Mouse (Mus musculus) limb, embryonic 13.5 days (tissue): ENCODE measurements around the gene Ly75. TPM values are rescaled to one million over a fixed set of nuclear protein-coding genes. Genes with fewer than 3 reads are reported as not detected.

Experiments used
- ATAC-seq: fragments of 200-750 bp; cut with Nextera tagmentation; 2 replicates; pipeline ENCODE4 v1.8.0; 2017; ENCODE audit warnings: low read depth, moderate number of reproducible peaks, moderate TSS enrichment; ENCODE audit not compliant: low FRiP score
- H3K27ac ChIP-seq: fragments of 300-500 bp; sonication (generic); 2 replicates; pipeline ENCODE4 v1.5.1; 2015; ENCODE audit warnings: inconsistent platforms, mild to moderate bottlenecking, moderate library complexity
- H3K27me3 ChIP-seq: fragments of 300-500 bp; sonication (generic); 2 replicates; pipeline ENCODE4 v1.6.1; 2015; ENCODE audit warnings: mild to moderate bottlenecking, inconsistent platforms
- H3K36me3 ChIP-seq: fragments of 300-500 bp; sonication (generic); 2 replicates; pipeline ENCODE4 v1.6.1; 2015; ENCODE audit warnings: inconsistent platforms, mild to moderate bottlenecking, moderate library complexity
- H3K4me1 ChIP-seq: fragments of 300-500 bp; sonication (generic); 2 replicates; pipeline ENCODE4 v1.6.1; 2015; ENCODE audit warnings: inconsistent platforms
- H3K4me2 ChIP-seq: fragments of 300-500 bp; sonication (generic); replicated peaks from 2 replicates; pipeline ENCODE4 v1.6.1; 2015; ENCODE audit warnings: inconsistent platforms, mild to moderate bottlenecking, moderate library complexity
- H3K4me3 ChIP-seq: fragments of 300-500 bp; sonication (generic); 2 replicates; pipeline ENCODE4 v1.5.1; 2015; ENCODE audit warnings: moderate library complexity, mild to moderate bottlenecking, inconsistent platforms
- H3K9ac ChIP-seq: fragments of 300-500 bp; sonication (generic); 2 replicates; pipeline ENCODE4 v1.6.1; 2015; ENCODE audit warnings: mild to moderate bottlenecking, inconsistent platforms
- H3K9me3 ChIP-seq: fragments of 300-500 bp; sonication (generic); 2 replicates; pipeline ENCODE4 v1.6.1; 2016; ENCODE audit warnings: inconsistent platforms
- WGBS: fragments of 180-500 bp; shearing (Covaris S2); methylation state at CpG from one replicate; pipeline ENCODE4 v1.1.7; 2015; 5-methylcytosine and 5-hydroxymethylcytosine counted together
- polyA plus RNA-seq: library from polyadenylated mRNA; unstranded; fragments of >200 nt; fragmentation: Nextera tagmentation; extraction: Ambion mirVana; gene quantifications from 2 replicates; pipeline ENCODE4 v1.2.1, GENCODE M21; 2015

Ly75 gene
- polyA plus RNA-seq, 1 experiment from 2014 or later: 2.5 TPM

- H3K36me3 ChIP-seq: no peaks in the 10 kb centered on the region
- no peak overlapping the region for H3K4me2 ChIP-seq
- H3K27me3 ChIP-seq: no peaks in the 10 kb centered on the region
- WGBS: 81% methylated on average over 7 of the region's 7 CpGs
- no peaks in the 10 kb centered on the region for H3K4me1 ChIP-seq
- H3K4me3 ChIP-seq: no peak overlapping the region
- no peak for ATAC-seq
- no peak overlapping the region for H3K9ac ChIP-seq
- no peak overlapping the region for H3K27ac ChIP-seq
- H3K9me3 ChIP-seq: no peaks in the 10 kb centered on the region
Observed at GRCm38 (mm10) chr2:60345717-60346116, 37.4 kb downstream of the Ly75 start.

- Histone ChIP-seq H3K4me3 (no peak overlapping the region), H3K27me3 (no peaks in the 10 kb centered on the region), H3K9ac (no peak overlapping the region), H3K36me3 (no peaks in the 10 kb centered on the region), H3K9me3 (no peaks in the 10 kb centered on the region), H3K27ac (no peak overlapping the region), H3K4me2 (no peak overlapping the region), H3K4me1 (no peaks in the 10 kb centered on the region)
- WGBS: 51% methylated on average over 11 of the region's 11 CpGs
- ATAC-seq: no peak
Observed at GRCm38 (mm10) chr2:60343607-60344289, 39.4 kb downstream of the Ly75 start.

- H3K4me1 ChIP-seq: peaks cover 7% of the 10 kb centered on the region; the same call in 1 of the 2 replicates
- H3K36me3 ChIP-seq: no peaks in the 10 kb centered on the region
- H3K4me2 ChIP-seq: no peak overlapping the region
- ATAC-seq: no peak
- H3K27ac ChIP-seq: no peak overlapping the region
- H3K4me3 ChIP-seq: no peak overlapping the region
- H3K9ac ChIP-seq: no peak overlapping the region
- no peaks in the 10 kb centered on the region for H3K27me3 ChIP-seq
- 54% methylated on average over 4 of the region's 4 CpGs for WGBS
- no peaks in the 10 kb centered on the region for H3K9me3 ChIP-seq
Observed at GRCm38 (mm10) chr2:60342107-60342880, 40.8 kb downstream of the Ly75 start.

- Histone ChIP-seq H3K9me3 (no peaks in the 10 kb centered on the region), H3K4me2 (no peak overlapping the region), H3K4me1 (peaks cover 7% of the 10 kb centered on the region; the same call in 1 of the 2 replicates), H3K27ac (no peak overlapping the region), H3K27me3 (no peaks in the 10 kb centered on the region), H3K9ac (no peak overlapping the region), H3K4me3 (no peak overlapping the region), H3K36me3 (no peaks in the 10 kb centered on the region)
- 40% methylated on average over 9 of the region's 9 CpGs for WGBS
- no peak for ATAC-seq
Observed at GRCm38 (mm10) chr2:60337937-60338336, 45.2 kb downstream of the Ly75 start.

GRCm38 (mm10) chr2:60328641-60329040 lies 54.5 kb downstream of the Ly75 start:
- H3K9ac ChIP-seq: no peak overlapping the region
- no peaks in the 10 kb centered on the region for H3K4me1 ChIP-seq
- no peak overlapping the region for H3K27ac ChIP-seq
- no peaks in the 10 kb centered on the region for H3K9me3 ChIP-seq
- no peak overlapping the region for H3K4me2 ChIP-seq
- H3K36me3 ChIP-seq: no peaks in the 10 kb centered on the region
- no peak for ATAC-seq
- H3K27me3 ChIP-seq: no peaks in the 10 kb centered on the region
- 91% methylated on average over 10 of the region's 10 CpGs for WGBS
- H3K4me3 ChIP-seq: no peak overlapping the region

- no peaks in the 10 kb centered on the region for H3K9me3 ChIP-seq
- no peaks in the 10 kb centered on the region for H3K36me3 ChIP-seq
- no peaks in the 10 kb centered on the region for H3K4me1 ChIP-seq
- no peaks in the 10 kb centered on the region for H3K27me3 ChIP-seq
- H3K9ac ChIP-seq: no peak overlapping the region
- no peak overlapping the region for H3K27ac ChIP-seq
- WGBS: 84% methylated on average over 11 of the region's 11 CpGs
- H3K4me3 ChIP-seq: no peak overlapping the region
- ATAC-seq: no peak
- no peak overlapping the region for H3K4me2 ChIP-seq
Observed at GRCm38 (mm10) chr2:60327581-60327980, 55.5 kb downstream of the Ly75 start.

GRCm38 (mm10) chr2:60326948-60327347 lies 56.2 kb downstream of the Ly75 start:
- 81% methylated on average over 7 of the region's 7 CpGs for WGBS
- Histone ChIP-seq H3K9me3 (no peaks in the 10 kb centered on the region), H3K4me1 (no peaks in the 10 kb centered on the region), H3K9ac (no peak overlapping the region), H3K27me3 (no peaks in the 10 kb centered on the region), H3K4me3 (no peak overlapping the region), H3K27ac (no peak overlapping the region), H3K4me2 (no peak overlapping the region), H3K36me3 (no peaks in the 10 kb centered on the region)
- ATAC-seq: no peak

GRCm38 (mm10) chr2:60323411-60323810 lies 59.7 kb downstream of the Ly75 start:
- WGBS: 84% methylated on average over 5 of the region's 5 CpGs
- no peak overlapping the region for H3K27ac ChIP-seq
- H3K9me3 ChIP-seq: no peaks in the 10 kb centered on the region
- H3K4me3 ChIP-seq: no peak overlapping the region
- H3K4me1 ChIP-seq: no peaks in the 10 kb centered on the region
- ATAC-seq: no peak
- no peak overlapping the region for H3K9ac ChIP-seq
- no peaks in the 10 kb centered on the region for H3K36me3 ChIP-seq
- H3K4me2 ChIP-seq: no peak overlapping the region
- no peaks in the 10 kb centered on the region for H3K27me3 ChIP-seq

- WGBS: 56% methylated on average over 6 of the region's 6 CpGs
- H3K4me3 ChIP-seq: no peak overlapping the region
Observed at GRCm38 (mm10) chr2:60322031-60322726, 60.9 kb downstream of the Ly75 start.

GRCm38 (mm10) chr2:60303796-60304195 lies 79.3 kb downstream of the Ly75 start:
- Histone ChIP-seq H3K9me3 (no peaks in the 10 kb centered on the region), H3K4me1 (0 out of 2 replicates have a peak, but pooled peaks cover 7% of the 10 kb centered on the region), H3K9ac (no peak overlapping the region), H3K4me3 (no peak overlapping the region), H3K4me2 (no peak overlapping the region), H3K27me3 (no peaks in the 10 kb centered on the region), H3K36me3 (no peaks in the 10 kb centered on the region), H3K27ac (no peak overlapping the region)
- 61% methylated on average over 4 of the region's 4 CpGs for WGBS
- ATAC-seq: no peak

More at GRCm38 (mm10) chr2:60322031-60322726, 60.9 kb downstream of the Ly75 start:
- H3K4me1 ChIP-seq: no peaks in the 10 kb centered on the region
- H3K4me2 ChIP-seq: no peak overlapping the region
- no peaks in the 10 kb centered on the region for H3K27me3 ChIP-seq
- no peaks in the 10 kb centered on the region for H3K9me3 ChIP-seq
- no peak for ATAC-seq
- no peak overlapping the region for H3K9ac ChIP-seq
- no peak overlapping the region for H3K27ac ChIP-seq
- no peaks in the 10 kb centered on the region; the same call in 1 of the 2 replicates for H3K36me3 ChIP-seq

GRCm38 (mm10) chr2:60299323-60299722 lies 83.8 kb downstream of the Ly75 start:
- Histone ChIP-seq H3K4me2 (no peak overlapping the region), H3K4me3 (no peak overlapping the region), H3K9me3 (no peaks in the 10 kb centered on the region), H3K36me3 (0 out of 2 replicates have a peak, but pooled peaks cover 3% of the 10 kb centered on the region), H3K27me3 (no peaks in the 10 kb centered on the region), H3K27ac (no peak overlapping the region), H3K4me1 (0 out of 2 replicates have a peak, but pooled peaks cover 7% of the 10 kb centered on the region), H3K9ac (no peak overlapping the region)
- WGBS: 93% methylated on average over 2 of the region's 2 CpGs
- ATAC-seq: no peak

GRCm38 (mm10) chr2:60298266-60298665 lies 84.8 kb downstream of the Ly75 start:
- H3K27me3 ChIP-seq: no peaks in the 10 kb centered on the region
- no peak overlapping the region for H3K27ac ChIP-seq
- no peak overlapping the region for H3K9ac ChIP-seq
- no peak overlapping the region for H3K4me2 ChIP-seq
- H3K4me1 ChIP-seq: no peaks in the 10 kb centered on the region
- 0 out of 2 replicates have a peak, but pooled peaks cover 3% of the 10 kb centered on the region for H3K36me3 ChIP-seq
- H3K4me3 ChIP-seq: no peak overlapping the region
- WGBS: 77% methylated on average over 3 of the region's 3 CpGs
- H3K9me3 ChIP-seq: no peaks in the 10 kb centered on the region
- no peak for ATAC-seq
